Mouse (Mus musculus): ENCODE results near the gene Cul4b. TPM values are rescaled to one million over a fixed set of nuclear protein-coding genes. Genes with fewer than 3 reads are reported as not detected.
A peak's percentile ranks its signal among the peaks of the same experiment; 100 is the strongest.

Gene Cul4b
- 46.4 and 54.2 TPM in 2 replicates for polyA plus RNA-seq (2016; fragmentation: Nextera tagmentation; extraction: Ambion mirVana)

GRCm38 (mm10) chrX:38576078-38576477 lies at the start of gene Cul4b:
TSS of gene Cul4b (minus strand) at chrX:38576196.
- H3K9me3 ChIP-seq (replicated peaks): no peaks in the 10 kb centered on the region
- H3K4me1 ChIP-seq: no peaks in the 10 kb centered on the region
- no peaks in the 10 kb centered on the region for H3K36me3 ChIP-seq
- no peak for DNase-seq (ENCODE audit: low spot score)
- no peaks in the 10 kb centered on the region for H3K27me3 ChIP-seq (ENCODE audit: low read depth, poor library complexity, severe bottlenecking)
- H3K27ac ChIP-seq: no peak within 1 kb of the TSS
- WGBS: 85% methylated on average over 15 of the region's 15 CpGs
- no peak within 1 kb of the TSS for H3K4me3 ChIP-seq

- 14% methylated on average over 3 of the region's 3 CpGs for WGBS
- Histone ChIP-seq H3K27me3 (ENCODE audit: low read depth, poor library complexity, severe bottlenecking) (no peaks in the 10 kb centered on the region), H3K4me3 (peak overlapping the region; percentile 56), H3K4me1 (no peaks in the 10 kb centered on the region), H3K9me3 (replicated peaks) (no peaks in the 10 kb centered on the region), H3K27ac (peak overlapping the region; percentile 79), H3K36me3 (peaks cover 3% of the 10 kb centered on the region; the same call in 1 of the 2 replicates)
- no peak for DNase-seq (ENCODE audit: low spot score)
Measured at GRCm38 (mm10) chrX:38600995-38601369, 25.0 kb upstream of the Cul4b start.

- WGBS: 12% methylated on average over 25 of the region's 26 CpGs
- H3K36me3 ChIP-seq: no peaks in the 10 kb centered on the region
Measured at GRCm38 (mm10) chrX:38600177-38600994, 24.4 kb upstream of the Cul4b start, which contains the start of gene Mcts1. TSS of gene Mcts1 (plus strand) at chrX:38600578.

GRCm38 (mm10) chrX:38593180-38593889 lies 17.3 kb upstream of the Cul4b start:
- Histone ChIP-seq H3K27me3 (ENCODE audit: low read depth, poor library complexity, severe bottlenecking) (no peaks in the 10 kb centered on the region), H3K27ac (no peak overlapping the region), H3K4me3 (no peak overlapping the region), H3K9me3 (replicated peaks) (no peaks in the 10 kb centered on the region), H3K36me3 (no peaks in the 10 kb centered on the region), H3K4me1 (no peaks in the 10 kb centered on the region)
- DNase-seq (ENCODE audit: low spot score): no peak
- 68% methylated on average over 5 of the region's 5 CpGs for WGBS

More at GRCm38 (mm10) chrX:38600177-38600994, 24.4 kb upstream of the Cul4b start, which contains the start of gene Mcts1:
- Histone ChIP-seq H3K27me3 (ENCODE audit: low read depth, poor library complexity, severe bottlenecking) (no peaks in the 10 kb centered on the region), H3K9me3 (replicated peaks) (no peaks in the 10 kb centered on the region), H3K4me3 (peak within 1 kb of the TSS; percentile 56), H3K4me1 (no peaks in the 10 kb centered on the region), H3K27ac (peak within 1 kb of the TSS; percentile 79)
- peak; percentile 67 for DNase-seq (ENCODE audit: low spot score)

- no peak for DNase-seq (ENCODE audit: low spot score)
- no peaks in the 10 kb centered on the region for H3K36me3 ChIP-seq
- 89% methylated on average over 3 of the region's 3 CpGs for WGBS
Measured at GRCm38 (mm10) chrX:38591749-38592148, 15.8 kb upstream of the Cul4b start.

GRCm38 (mm10) chrX:38589827-38590226 lies 13.8 kb upstream of the Cul4b start:
- Histone ChIP-seq H3K4me3 (no peak overlapping the region), H3K9me3 (replicated peaks) (no peaks in the 10 kb centered on the region), H3K4me1 (no peaks in the 10 kb centered on the region), H3K27me3 (ENCODE audit: low read depth, poor library complexity, severe bottlenecking) (no peaks in the 10 kb centered on the region), H3K36me3 (no peaks in the 10 kb centered on the region), H3K27ac (no peak overlapping the region)
- DNase-seq (ENCODE audit: low spot score): no peak
- WGBS: 25% methylated on average over 4 of the region's 4 CpGs

More at GRCm38 (mm10) chrX:38591749-38592148, 15.8 kb upstream of the Cul4b start:
- H3K4me1 ChIP-seq: no peaks in the 10 kb centered on the region
- no peaks in the 10 kb centered on the region for H3K9me3 ChIP-seq (replicated peaks)
- no peak overlapping the region for H3K27ac ChIP-seq
- H3K27me3 ChIP-seq (ENCODE audit: low read depth, poor library complexity, severe bottlenecking): no peaks in the 10 kb centered on the region
- H3K4me3 ChIP-seq: no peak overlapping the region

- H3K27me3 ChIP-seq (ENCODE audit: low read depth, poor library complexity, severe bottlenecking): no peaks in the 10 kb centered on the region
- H3K9me3 ChIP-seq (replicated peaks): no peaks in the 10 kb centered on the region
- H3K4me1 ChIP-seq: no peaks in the 10 kb centered on the region
- no peak for DNase-seq (ENCODE audit: low spot score)
- H3K4me3 ChIP-seq: no peak overlapping the region
- no peak overlapping the region for H3K27ac ChIP-seq
- H3K36me3 ChIP-seq: no peaks in the 10 kb centered on the region
Measured at GRCm38 (mm10) chrX:38583261-38583660, 7.3 kb upstream of the Cul4b start.

- 100% methylated on average over 1 of the region's 1 CpGs for WGBS
- DNase-seq (ENCODE audit: low spot score): no peak
- H3K36me3 ChIP-seq: no peaks in the 10 kb centered on the region
- H3K27me3 ChIP-seq (ENCODE audit: low read depth, poor library complexity, severe bottlenecking): no peaks in the 10 kb centered on the region
- H3K9me3 ChIP-seq (replicated peaks): no peaks in the 10 kb centered on the region
- no peaks in the 10 kb centered on the region for H3K4me1 ChIP-seq
- no peak overlapping the region for H3K27ac ChIP-seq
- no peak overlapping the region for H3K4me3 ChIP-seq
Measured at GRCm38 (mm10) chrX:38581140-38581539, 5.1 kb upstream of the Cul4b start.

GRCm38 (mm10) chrX:38566521-38567205 lies 9.3 kb downstream of the Cul4b start:
- Histone ChIP-seq H3K4me3 (no peak overlapping the region), H3K27me3 (ENCODE audit: low read depth, poor library complexity, severe bottlenecking) (no peaks in the 10 kb centered on the region), H3K9me3 (replicated peaks) (no peaks in the 10 kb centered on the region), H3K27ac (no peak overlapping the region), H3K36me3 (no peaks in the 10 kb centered on the region), H3K4me1 (no peaks in the 10 kb centered on the region)
- no peak for DNase-seq (ENCODE audit: low spot score)
- WGBS: 78% methylated on average over 6 of the region's 6 CpGs

GRCm38 (mm10) chrX:38565176-38565542 lies 10.8 kb downstream of the Cul4b start:
- Histone ChIP-seq H3K27me3 (ENCODE audit: low read depth, poor library complexity, severe bottlenecking) (no peaks in the 10 kb centered on the region), H3K4me3 (peak overlapping the region; percentile 59), H3K27ac (peak overlapping the region; percentile 94), H3K4me1 (no peaks in the 10 kb centered on the region), H3K36me3 (peaks cover 12% of the 10 kb centered on the region), H3K9me3 (replicated peaks) (no peaks in the 10 kb centered on the region)
- WGBS: 8% methylated on average over 8 of the region's 8 CpGs
- DNase-seq (ENCODE audit: low spot score): no peak

GRCm38 (mm10) chrX:38564542-38565175 lies 11.3 kb downstream of the Cul4b start:
- peak; percentile 84 for DNase-seq (ENCODE audit: low spot score)
- Histone ChIP-seq H3K4me1 (no peaks in the 10 kb centered on the region), H3K27me3 (ENCODE audit: low read depth, poor library complexity, severe bottlenecking) (no peaks in the 10 kb centered on the region), H3K9me3 (replicated peaks) (no peaks in the 10 kb centered on the region), H3K27ac (peak overlapping the region; percentile 94), H3K4me3 (peak overlapping the region; percentile 59), H3K36me3 (peaks cover 17% of the 10 kb centered on the region)
- 11% methylated on average over 49 of the region's 52 CpGs for WGBS

- peak; percentile 36 for DNase-seq (ENCODE audit: low spot score)
Measured at GRCm38 (mm10) chrX:38563941-38564541, 12.0 kb downstream of the Cul4b start.

More at GRCm38 (mm10) chrX:38563941-38564541, 12.0 kb downstream of the Cul4b start:
- 16% methylated on average over 11 of the region's 19 CpGs for WGBS
- Histone ChIP-seq H3K4me1 (no peaks in the 10 kb centered on the region), H3K4me3 (peak overlapping the region; percentile 59), H3K27ac (peak overlapping the region; percentile 94), H3K9me3 (replicated peaks) (no peaks in the 10 kb centered on the region), H3K36me3 (peaks cover 24% of the 10 kb centered on the region), H3K27me3 (ENCODE audit: low read depth, poor library complexity, severe bottlenecking) (no peaks in the 10 kb centered on the region)

All from limb, embryonic 10.5 days (tissue).